Mouse (Mus musculus) heart, postnatal 36 days (tissue): ENCODE data around the gene Bpifa2. TPM values are rescaled to one million over a fixed set of nuclear protein-coding genes. Genes with fewer than 3 reads are reported as not detected.

Experiments used
- total RNA-seq, 2 experiments: library from RNA; stranded (reverse); gene quantifications; 2 replicates each; pipeline ENCODE4 v1.2.3; 2021

The Bpifa2 gene
- total RNA-seq, 2 experiments from 2014 or later, result not detected

Other genes starting within 250 kb of the Bpifa2 start
- gene Efcab8, start 228.3 kb upstream of the Bpifa2 start, total RNA-seq, result not detected
- gene Sun5, start 137.2 kb upstream of the Bpifa2 start, total RNA-seq, result not detected
- gene Bpifb2, start 133.2 kb upstream of the Bpifa2 start, total RNA-seq, result not detected
- gene Bpifb6, start 107.9 kb upstream of the Bpifa2 start, total RNA-seq, result not detected
- not detected for gene Bpifb3, start 90.0 kb upstream of the Bpifa2 start, total RNA-seq
- gene Bpifb4, start 70.1 kb upstream of the Bpifa2 start, total RNA-seq, result not detected
- not detected for gene Bpifa6, start 33.3 kb upstream of the Bpifa2 start, total RNA-seq
- not detected for gene Bpifa3, start 122.1 kb downstream of the Bpifa2 start, total RNA-seq
- not detected for gene Bpifa1, start 134.6 kb downstream of the Bpifa2 start, total RNA-seq
- not detected for gene Bpifa5, start 154.3 kb downstream of the Bpifa2 start, total RNA-seq
- not detected for gene Bpifb1, start 182.6 kb downstream of the Bpifa2 start, total RNA-seq
- not detected for gene Bpifb5, start 215.5 kb downstream of the Bpifa2 start, total RNA-seq
- not detected for gene Bpifb9a, start 249.6 kb downstream of the Bpifa2 start, total RNA-seq